Mouse (Mus musculus) thymus, postnatal 4 days (tissue): ENCODE data around the gene 1700001L19Rik.

ENCODE experiments used
- DNase-seq: peaks from one replicate; pipeline ENCODE4 v3.0.0; 2021

1700001L19Rik gene

DNA sequence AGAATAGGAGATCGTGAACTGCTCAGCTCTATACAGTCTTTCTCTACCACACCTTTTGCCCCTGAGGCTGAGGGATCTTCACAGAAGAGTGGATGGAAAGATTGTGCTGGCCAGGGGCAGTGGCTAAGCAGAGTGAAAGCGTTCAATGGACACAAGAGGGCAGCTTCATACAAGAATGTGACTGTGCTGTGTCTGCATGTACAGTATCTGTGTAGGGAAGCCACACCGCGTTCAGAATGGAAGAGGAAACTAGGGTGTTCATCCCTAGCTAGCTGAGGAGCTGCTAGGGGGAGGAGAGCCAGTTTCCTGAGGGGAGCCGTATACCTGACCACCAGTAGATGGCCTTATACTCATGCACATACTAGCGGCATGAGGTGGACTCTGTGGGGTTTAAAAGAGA is 25.6 kb downstream of the 1700001L19Rik start:
- no peak for DNase-seq

DNA sequence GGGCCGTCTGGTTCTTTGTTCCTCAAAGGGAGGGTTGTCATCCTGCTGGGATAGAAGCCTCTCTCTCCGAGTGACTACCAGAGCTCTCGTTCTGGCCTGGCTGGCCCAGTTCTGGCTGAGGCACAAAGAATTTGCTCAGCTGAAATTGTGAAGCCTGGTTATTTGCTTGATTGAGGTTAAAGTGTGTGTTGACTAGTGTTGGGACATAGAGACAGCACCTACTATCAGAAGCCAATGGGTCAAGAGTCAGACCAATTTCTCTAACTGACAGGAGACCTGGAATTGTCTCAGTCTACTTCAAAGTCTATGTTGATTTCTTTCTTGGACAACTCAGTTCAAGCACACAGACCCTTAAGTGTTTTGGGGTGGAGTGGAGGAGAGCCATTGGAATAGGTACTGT is 29.8 kb downstream of the 1700001L19Rik start:
- DNase-seq, result no peak

DNA sequence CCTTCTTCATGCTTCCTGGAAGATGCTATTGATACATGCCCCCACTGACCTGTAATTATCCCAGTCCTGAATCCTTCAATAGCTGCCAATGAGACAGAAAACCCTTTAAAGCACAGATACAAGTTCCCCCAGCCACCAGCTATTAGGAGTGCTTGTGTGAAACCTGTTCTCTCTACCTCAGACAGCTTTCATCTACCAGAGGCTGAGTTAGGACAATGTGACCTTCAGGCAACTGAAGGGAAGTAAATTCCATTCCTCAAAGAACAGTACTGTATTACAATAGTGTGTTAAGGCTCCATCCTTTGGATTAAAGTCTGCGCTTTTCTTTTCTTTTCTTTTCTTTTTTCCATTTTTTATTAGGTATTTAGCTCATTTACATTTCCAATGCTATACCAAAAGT is 45.6 kb downstream of the 1700001L19Rik start:
- no peak for DNase-seq
